Mouse (Mus musculus): Measurements from ENCODE around the gene Cpa1.

Gene Cpa1

GRCm38 (mm10) chr6:30673764-30674561 is 34.9 kb downstream of the Cpa1 start:
- no peak for DNase-seq (ENCODE audit: low read depth, low spot score)

GRCm38 (mm10) chr6:30674714-30675280 is 35.8 kb downstream of the Cpa1 start:
- DNase-seq (ENCODE audit: low read depth, low spot score) = no peak

- DNase-seq (ENCODE audit: low read depth, low spot score) = no peak
Observed at GRCm38 (mm10) chr6:30675281-30675771, 36.3 kb downstream of the Cpa1 start.

- no peak for DNase-seq (ENCODE audit: low read depth, low spot score)
Observed at GRCm38 (mm10) chr6:30676506-30676905, 37.5 kb downstream of the Cpa1 start.

- no peak for DNase-seq (ENCODE audit: low read depth, low spot score)
Observed at GRCm38 (mm10) chr6:30677591-30677990, 38.6 kb downstream of the Cpa1 start.

DNA sequence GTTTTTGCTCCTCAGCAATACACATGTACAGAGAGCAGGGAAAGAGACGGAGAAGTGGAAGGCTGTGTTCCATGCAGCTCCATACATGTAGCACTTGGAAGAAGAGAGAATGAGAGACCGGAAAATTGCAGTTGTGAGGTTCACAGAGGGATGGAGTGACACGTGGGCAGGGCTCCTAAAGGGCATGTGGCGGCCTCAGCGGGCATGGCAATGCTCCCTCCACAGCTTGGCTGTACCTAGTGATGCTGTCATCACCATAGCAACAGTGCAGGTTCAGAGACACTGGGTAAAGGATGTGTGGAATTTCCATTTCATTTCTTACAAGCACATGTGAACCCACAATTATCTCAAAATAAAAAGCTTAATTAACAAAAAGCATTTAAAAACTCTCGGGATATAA is 39.5 kb downstream of the Cpa1 start:
- DNase-seq (ENCODE audit: low read depth, low spot score) = no peak

DNA sequence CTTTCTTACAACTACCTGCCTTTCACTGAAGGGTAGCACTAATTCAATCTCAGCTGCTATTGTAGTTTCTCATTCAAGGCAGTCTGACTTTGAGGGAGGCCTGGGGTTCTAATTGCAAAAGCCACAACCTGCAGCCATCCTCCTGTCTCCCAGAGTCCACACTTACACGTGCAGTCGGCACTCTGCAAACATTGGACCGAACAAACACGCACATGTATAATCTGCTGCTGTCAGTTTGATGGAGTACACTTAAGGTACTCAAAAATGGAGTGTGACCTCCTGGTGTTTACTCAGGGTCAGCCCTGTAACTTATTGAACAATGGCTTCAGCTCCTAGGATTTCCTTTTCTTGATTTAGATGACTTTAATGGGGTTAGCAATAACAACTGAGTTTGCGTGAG is 40.5 kb downstream of the Cpa1 start:
- no peak for DNase-seq (ENCODE audit: low read depth, low spot score)

DNA sequence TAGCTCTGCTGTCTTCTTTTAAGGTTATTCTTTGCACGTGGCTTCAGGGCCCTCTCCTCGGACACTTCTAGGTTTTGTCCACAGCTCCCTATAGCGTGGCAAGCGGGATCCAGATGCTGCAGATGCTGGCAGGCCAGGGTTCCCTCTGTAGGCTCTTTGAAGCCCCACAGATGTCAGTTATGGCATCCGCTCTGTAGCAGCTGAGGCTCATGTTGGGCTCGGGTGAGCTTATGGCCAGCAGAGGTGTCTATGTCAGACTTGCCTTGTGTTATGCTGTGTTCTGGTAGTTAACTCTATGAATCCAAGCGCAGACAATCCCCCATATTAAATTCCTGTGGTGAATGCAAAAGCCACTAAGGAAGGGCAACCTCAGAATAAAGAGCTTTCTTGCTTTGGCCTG is 41.4 kb downstream of the Cpa1 start:
- no peak for DNase-seq (ENCODE audit: low read depth, low spot score)

DNA sequence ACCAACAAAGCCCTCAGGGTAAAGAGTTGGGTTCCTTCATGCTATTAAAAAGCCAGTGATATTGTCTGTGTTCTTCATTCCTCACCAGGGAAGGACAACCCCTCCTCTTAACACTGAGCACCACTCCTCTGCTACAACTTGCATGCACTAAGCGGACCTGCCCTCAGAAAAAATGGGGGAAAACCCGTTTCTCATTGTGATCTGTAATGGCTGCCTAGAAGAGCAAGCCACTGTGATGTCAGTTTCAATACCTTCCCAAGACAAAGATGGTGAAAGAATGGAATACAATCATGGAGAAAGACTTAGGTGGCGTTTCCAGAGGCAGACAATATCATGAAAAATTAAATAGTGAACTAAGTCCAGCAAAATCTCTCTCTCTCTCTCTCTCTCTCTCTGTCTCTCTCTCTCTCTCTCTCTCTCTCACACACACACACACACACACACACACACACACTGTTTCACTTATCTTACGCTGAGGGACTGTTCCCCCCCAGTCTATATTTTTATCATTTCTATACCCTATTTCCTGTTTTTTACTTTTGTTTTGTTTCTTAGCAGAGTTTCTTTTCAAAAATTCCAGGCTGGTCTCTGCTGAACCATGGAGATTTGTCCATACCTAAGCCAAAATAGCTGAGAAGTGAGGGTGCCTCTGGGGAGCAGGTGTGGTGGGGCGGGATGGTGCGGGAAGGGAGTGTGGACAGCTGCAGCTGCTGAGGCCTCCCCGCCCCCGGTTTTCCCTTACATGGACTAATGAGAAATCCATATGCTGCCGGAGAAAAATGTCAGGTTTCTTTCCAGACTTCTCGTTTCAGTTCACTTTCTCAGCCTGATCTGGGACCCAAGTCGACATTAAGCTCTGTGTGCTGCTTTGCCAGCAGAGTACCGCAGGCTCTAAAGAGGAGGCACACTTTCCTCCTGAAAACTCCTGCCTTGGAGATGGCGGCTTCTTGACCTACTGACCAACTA is 43.2 kb downstream of the Cpa1 start:
- DNase-seq (ENCODE audit: low read depth, low spot score) = peak; percentile 16

DNA sequence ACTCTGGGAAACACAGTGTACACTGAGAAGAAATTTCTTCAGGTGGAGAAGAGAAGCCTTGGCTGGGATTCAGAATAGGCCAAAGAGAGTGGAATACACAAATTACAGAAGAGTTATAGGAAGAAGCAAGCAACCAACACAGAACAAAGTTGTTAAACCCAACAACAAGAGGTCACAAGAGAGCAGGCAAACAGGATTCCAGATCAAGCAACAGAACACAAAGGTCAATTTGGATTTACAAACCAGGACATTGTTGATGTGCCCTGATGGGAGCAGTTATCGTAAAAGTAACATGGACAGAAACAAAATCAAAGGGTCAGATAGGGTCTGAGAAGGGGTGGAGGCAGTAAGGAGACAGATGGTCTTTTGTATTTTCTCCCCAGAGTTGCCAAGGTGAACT is 45.6 kb downstream of the Cpa1 start:
- no peak for DNase-seq (ENCODE audit: low read depth, low spot score)

GRCm38 (mm10) chr6:30687198-30687597 is 48.2 kb downstream of the Cpa1 start:
- DNase-seq (ENCODE audit: low read depth, low spot score) = peak; percentile 58

GRCm38 (mm10) chr6:30692826-30693225 is 53.8 kb downstream of the Cpa1 start:
- peak; percentile 51 for DNase-seq (ENCODE audit: low read depth, low spot score)

DNA sequence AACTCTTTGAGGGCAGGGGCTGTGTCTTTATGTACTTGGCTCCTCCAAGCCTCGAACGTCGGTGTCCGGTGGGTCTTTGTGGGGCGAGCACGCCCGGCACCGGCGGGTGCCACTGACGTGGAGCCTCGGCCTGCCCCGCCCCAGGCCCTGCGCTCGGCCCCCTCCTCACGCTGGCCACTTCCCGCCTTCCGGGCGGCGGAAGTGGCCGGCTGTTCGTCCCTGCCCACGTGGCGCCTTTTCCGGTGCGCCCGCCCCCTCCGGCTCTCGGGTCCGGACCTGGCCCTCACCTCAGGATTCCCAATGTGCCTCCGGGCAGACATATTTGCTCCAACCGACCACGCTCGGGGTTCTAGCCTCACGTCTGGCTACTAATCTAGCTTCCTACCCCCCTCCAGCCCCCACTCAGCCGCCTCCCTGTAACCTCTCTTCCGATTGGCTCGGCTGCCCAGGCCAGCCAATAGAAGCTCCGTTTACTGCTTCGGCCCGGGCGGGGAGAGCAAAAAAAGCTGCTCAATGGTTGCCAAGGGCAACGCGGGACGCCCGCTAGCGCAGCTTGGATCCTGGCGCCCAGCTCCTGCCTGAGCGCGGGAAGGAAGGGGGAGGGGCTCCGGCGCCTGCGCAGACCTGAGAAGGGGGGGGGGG is 54.5 kb downstream of the Cpa1 start, which contains the start of gene Cep41:
Cep41 (minus strand) TSS at position 400 of the 642 bp plus-strand sequence.
- DNase-seq (ENCODE audit: low read depth, low spot score) = peak; percentile 96

GRCm38 (mm10) chr6:30694209-30694608 is 55.2 kb downstream of the Cpa1 start:
- peak; percentile 31 for DNase-seq (ENCODE audit: low read depth, low spot score)
